Mouse (Mus musculus) liver, adult 2 months (tissue): ENCODE measurements at regions not wholly inside any gene's neighbourhood (a gene's known extent, or its start where the extent isn't known, plus 50 kb on each side); places are given as distances from the start of the nearest gene placed in this dataset.

Experiments used
- CTCF ChIP-seq: fragments of 200-500 bp; IDR thresholded peaks from 2 replicates; pipeline ENCODE4 v1.5.1; 2011; ENCODE audit warnings: low read depth, low read length, control low read depth
- POLR2A ChIP-seq: fragments of 200-500 bp; IDR thresholded peaks from 2 replicates; pipeline ENCODE4 v1.6.1; 2011; ENCODE audit warnings: low read length, control low read depth; ENCODE audit not compliant: insufficient read depth; ENCODE audit errors: extremely low read depth

DNA sequence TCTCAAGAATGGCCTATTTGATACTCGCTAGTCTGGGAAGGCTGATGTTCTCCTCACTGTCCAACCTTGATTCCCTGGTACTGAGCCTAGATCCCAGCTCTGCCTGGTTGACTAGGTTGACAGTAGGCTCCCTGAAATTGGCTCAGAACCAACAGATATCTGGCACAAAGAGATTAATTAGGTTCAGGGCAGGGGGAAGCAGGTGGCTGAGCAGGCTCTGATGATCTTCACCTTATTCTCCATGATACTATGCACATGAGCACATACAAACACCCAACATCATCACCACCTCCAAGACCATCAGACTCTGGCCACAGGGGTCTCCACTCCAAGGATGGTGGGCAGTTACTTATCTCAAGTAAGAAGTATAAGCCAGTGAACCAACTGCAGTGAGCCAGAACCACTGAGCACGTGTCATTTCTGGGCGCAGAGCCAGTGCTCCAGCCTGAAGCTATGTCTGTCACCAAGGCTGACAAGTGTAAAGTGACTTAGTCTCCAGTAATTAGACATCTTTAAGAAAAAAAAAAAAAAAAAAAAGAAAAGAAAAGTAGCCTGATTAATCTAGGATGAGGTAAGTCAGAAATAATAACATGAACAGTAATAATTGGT, 86.4 kb downstream of the Cxcl12 start:
- TF ChIP-seq CTCF (no peak), POLR2A (no peak)
